ENCODE assay signal across 8 mouse cellular contexts in the genomic region with DNA sequence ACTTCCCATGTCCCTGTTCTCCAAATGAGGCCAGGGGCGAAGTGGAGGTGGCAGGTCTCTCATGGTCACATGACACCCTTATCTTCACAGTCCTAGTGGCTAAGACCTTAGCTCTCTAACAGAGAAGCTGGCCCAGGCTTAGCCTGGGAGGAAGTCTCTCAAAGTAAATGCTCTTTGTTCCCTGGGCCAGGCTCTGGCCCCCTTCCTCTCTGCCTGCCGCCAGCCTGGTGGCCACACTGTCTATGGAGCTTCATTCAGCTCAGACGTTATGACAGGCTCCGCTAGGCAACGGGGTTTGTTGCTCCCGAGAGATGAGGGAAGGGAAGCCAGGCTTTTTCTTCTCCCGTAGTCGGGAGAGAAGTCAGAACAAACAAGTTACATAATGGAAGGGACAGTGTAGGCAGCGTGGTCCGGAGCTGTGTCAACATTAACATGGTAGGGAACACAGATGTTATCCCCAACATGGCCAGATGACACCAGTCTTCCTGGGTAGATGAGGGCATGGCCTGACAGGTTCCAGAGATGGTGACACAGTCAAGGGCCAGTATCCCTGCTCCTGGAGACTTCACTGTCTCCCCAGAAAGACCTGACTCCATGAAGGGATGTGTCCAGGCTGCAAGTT. TPM values are rescaled to one million over a fixed set of nuclear protein-coding genes. Genes with fewer than 3 reads are reported as not detected.
A peak's percentile ranks its signal among the peaks of the same experiment; 100 is the strongest.
DNase-seq lines count a peak whose midpoint lies in the region; ATAC-seq and TF ChIP-seq lines count a peak whose summit lies in the region.

No protein-coding gene starts in this region.

- no peak overlapping the region for H3K4me2 ChIP-seq in hindbrain, embryonic 13.5 days
- no peak overlapping the region for H3K4me2 ChIP-seq in midbrain, embryonic 13.5 days (replicated peaks)
- no peak overlapping the region for H3K4me2 ChIP-seq in kidney, embryonic 14.5 days (replicated peaks; ENCODE audit: low read depth, low read length)

- peak; percentile 1; the same call in 1 of the 2 replicates for TF ChIP-seq CTCF in layer of hippocampus, adult 2 months (conservative IDR thresholded peaks at IDR 0.05)

- peaks cover 12% of the 10 kb centered on the region for H3K36me3 ChIP-seq in hindbrain, embryonic 13.5 days
- H3K36me3 ChIP-seq in midbrain, embryonic 13.5 days = peaks cover 4% of the 10 kb centered on the region; the same call in 1 of the 2 replicates
- H3K36me3 ChIP-seq in kidney, embryonic 14.5 days (ENCODE audit: control insufficient read depth, insufficient read depth, low read length) = no peaks in the 10 kb centered on the region

- H3K4me3 ChIP-seq in layer of hippocampus, adult 2 months = peak overlapping the region; percentile 8
- H3K4me3 ChIP-seq in hindbrain, embryonic 13.5 days = no peak overlapping the region
- no peak overlapping the region for H3K4me3 ChIP-seq in midbrain, embryonic 13.5 days (replicated peaks)
- H3K4me3 ChIP-seq in kidney, embryonic 14.5 days (ENCODE audit: low read length) = no peak overlapping the region

- no peaks in the 10 kb centered on the region for H3K27me3 ChIP-seq in hindbrain, embryonic 13.5 days
- no peaks in the 10 kb centered on the region for H3K27me3 ChIP-seq in midbrain, embryonic 13.5 days
- no peaks in the 10 kb centered on the region for H3K27me3 ChIP-seq in kidney, embryonic 14.5 days (ENCODE audit: control insufficient read depth, insufficient read depth, low read length)

- peaks cover 34% of the 10 kb centered on the region for H3K4me1 ChIP-seq in hindbrain, embryonic 13.5 days (replicated peaks)
- H3K4me1 ChIP-seq in midbrain, embryonic 13.5 days (replicated peaks) = peaks cover 14% of the 10 kb centered on the region
- H3K4me1 ChIP-seq in kidney, embryonic 14.5 days (ENCODE audit: control insufficient read depth, insufficient read depth, low read length) = peaks cover 13% of the 10 kb centered on the region

- no peaks in the 10 kb centered on the region for H3K9me3 ChIP-seq in hindbrain, embryonic 13.5 days
- H3K9me3 ChIP-seq in midbrain, embryonic 13.5 days = no peaks in the 10 kb centered on the region
- no peaks in the 10 kb centered on the region for H3K9me3 ChIP-seq in kidney, embryonic 14.5 days (ENCODE audit: control insufficient read depth, low read length)

- ATAC-seq in common myeloid progenitor, adult 5-6 weeks (replicated peaks; ENCODE audit: low read depth, poor library complexity, severe bottlenecking) = peak; percentile 15; the same call in 1 of the 2 replicates
- ATAC-seq in hindbrain, embryonic 13.5 days (ENCODE audit: low FRiP score) = peak; percentile 44; the same call in 1 of the 2 replicates
- ATAC-seq in midbrain, embryonic 13.5 days = peak; percentile 54; the same call in 1 of the 2 replicates
- ATAC-seq in kidney, embryonic 14.5 days (ENCODE audit: low FRiP score, low TSS enrichment) = no peak

- peak overlapping the region; percentile 88 for H3K27ac ChIP-seq in layer of hippocampus, adult 2 months
- peak overlapping the region; percentile 20 for H3K27ac ChIP-seq in hindbrain, embryonic 13.5 days
- H3K27ac ChIP-seq in midbrain, embryonic 13.5 days = no peak overlapping the region
- H3K27ac ChIP-seq in kidney, embryonic 14.5 days (ENCODE audit: low read depth, low read length) = no peak overlapping the region

- H3K9ac ChIP-seq in hindbrain, embryonic 13.5 days = peak overlapping the region; percentile 13; the same call in 1 of the 2 replicates
- H3K9ac ChIP-seq in midbrain, embryonic 13.5 days (replicated peaks) = no peak overlapping the region
- H3K9ac ChIP-seq in kidney, embryonic 14.5 days (ENCODE audit: low read depth, low read length) = no peak overlapping the region

- DNase-seq in layer of hippocampus, adult 2 months (ENCODE audit: low spot score in 2 of 2) = no peak
- no peak for DNase-seq in layer of hippocampus, postnatal 10 days (ENCODE audit: low spot score in 2 of 2)
- no peak for DNase-seq in kidney, adult 8-10 months
- DNase-seq in spleen, postnatal 36 days (ENCODE audit: low spot score in 2 of 2) = no peak

- WGBS in hindbrain, embryonic 13.5 days = 53% methylated on average over 10 of the region's 10 CpGs
- WGBS in midbrain, embryonic 13.5 days = 61% methylated on average over 10 of the region's 10 CpGs
- 52% methylated on average over 10 of the region's 10 CpGs for WGBS in kidney, embryonic 14.5 days

RNA-seq across cellular contexts. Expression of a gene that starts 7.4 kb away (rescaled TPM):
- 10 to 100 TPM; 56.8 to 60.2 TPM for total RNA-seq in layer of hippocampus, adult 2 months (2021)
- total RNA-seq in layer of hippocampus, postnatal 10 days (2021) = 10 to 100 TPM; 35.6 to 38.4 TPM
- total RNA-seq in common myeloid progenitor, adult 5-6 weeks (2017) = 5.9 and 10.6 TPM in 2 replicates
- 24.3 and 25.8 TPM in 2 replicates for polyA plus RNA-seq in hindbrain, embryonic 13.5 days (2015; fragmentation: Nextera tagmentation; extraction: Ambion mirVana)
- 19.3 and 22.2 TPM in 2 replicates for polyA plus RNA-seq in midbrain, embryonic 13.5 days (2015; fragmentation: Nextera tagmentation; extraction: Ambion mirVana)
- polyA plus RNA-seq in kidney, embryonic 14.5 days (2014; fragmentation: Nextera tagmentation; extraction: Ambion mirVana) = 14.4 and 19.2 TPM in 2 replicates

RNA-seq across cellular contexts. Expression of a gene that starts 17.8 kb away (rescaled TPM):
- 100 to 1,000 TPM; 321 to 339 TPM for total RNA-seq in layer of hippocampus, adult 2 months (2021)
- 100 to 1,000 TPM; 174 to 175 TPM for total RNA-seq in layer of hippocampus, postnatal 10 days (2021)
- total RNA-seq in common myeloid progenitor, adult 5-6 weeks (2017) = not detected in 2 replicates
- polyA plus RNA-seq in hindbrain, embryonic 13.5 days (2015; fragmentation: Nextera tagmentation; extraction: Ambion mirVana) = 78.5 and 78.8 TPM in 2 replicates
- 60.6 and 61.5 TPM in 2 replicates for polyA plus RNA-seq in midbrain, embryonic 13.5 days (2015; fragmentation: Nextera tagmentation; extraction: Ambion mirVana)
- 8.5 and 12.4 TPM in 2 replicates for polyA plus RNA-seq in kidney, embryonic 14.5 days (2014; fragmentation: Nextera tagmentation; extraction: Ambion mirVana)

RNA-seq across cellular contexts. Expression of a gene that starts 23.6 kb away (rescaled TPM):
- total RNA-seq in layer of hippocampus, adult 2 months (2021) = 10 to 100 TPM; 44.5 to 47.1 TPM
- total RNA-seq in layer of hippocampus, postnatal 10 days (2021) = 10 to 100 TPM; 21.3 to 22.0 TPM
- total RNA-seq in common myeloid progenitor, adult 5-6 weeks (2017) = not detected in 2 replicates
- polyA plus RNA-seq in hindbrain, embryonic 13.5 days (2015; fragmentation: Nextera tagmentation; extraction: Ambion mirVana) = 2.2 and 2.9 TPM in 2 replicates
- 0.97 and 1.1 TPM in 2 replicates for polyA plus RNA-seq in midbrain, embryonic 13.5 days (2015; fragmentation: Nextera tagmentation; extraction: Ambion mirVana)
- polyA plus RNA-seq in kidney, embryonic 14.5 days (2014; fragmentation: Nextera tagmentation; extraction: Ambion mirVana) = 26.7 and 34.8 TPM in 2 replicates

RNA-seq across cellular contexts. Expression of a gene that starts 30.0 kb away (rescaled TPM):
- total RNA-seq in layer of hippocampus, adult 2 months (2021) = 100 to 1,000 TPM; 191 to 208 TPM
- total RNA-seq in layer of hippocampus, postnatal 10 days (2021) = 100 to 1,000 TPM; 103 to 114 TPM
- total RNA-seq in common myeloid progenitor, adult 5-6 weeks (2017) = 1.1 and 8.9 TPM in 2 replicates
- 35.6 and 37.6 TPM in 2 replicates for polyA plus RNA-seq in hindbrain, embryonic 13.5 days (2015; fragmentation: Nextera tagmentation; extraction: Ambion mirVana)
- polyA plus RNA-seq in midbrain, embryonic 13.5 days (2015; fragmentation: Nextera tagmentation; extraction: Ambion mirVana) = 33.9 and 36.1 TPM in 2 replicates
- 15.5 and 21.2 TPM in 2 replicates for polyA plus RNA-seq in kidney, embryonic 14.5 days (2014; fragmentation: Nextera tagmentation; extraction: Ambion mirVana)

RNA-seq across cellular contexts. Expression of a gene that starts 37.1 kb away (rescaled TPM):
- 10 to 100 TPM; 93.9 to 98.1 TPM for total RNA-seq in layer of hippocampus, adult 2 months (2021)
- total RNA-seq in layer of hippocampus, postnatal 10 days (2021) = 100 to 1,000 TPM in 1 of 2 experiments, 10 to 100 TPM in 1; 97.8 to 106 TPM
- total RNA-seq in common myeloid progenitor, adult 5-6 weeks (2017) = 50.1 and 56.4 TPM in 2 replicates
- 147 and 148 TPM in 2 replicates for polyA plus RNA-seq in hindbrain, embryonic 13.5 days (2015; fragmentation: Nextera tagmentation; extraction: Ambion mirVana)
- polyA plus RNA-seq in midbrain, embryonic 13.5 days (2015; fragmentation: Nextera tagmentation; extraction: Ambion mirVana) = 152 and 155 TPM in 2 replicates
- 129 and 151 TPM in 2 replicates for polyA plus RNA-seq in kidney, embryonic 14.5 days (2014; fragmentation: Nextera tagmentation; extraction: Ambion mirVana)

Comparison
In these comparisons a context has a peak if more than half of its experiments do, and no peak if none do; other contexts are left out.
1. H3K27ac ChIP-seq: peak in layer of hippocampus, adult 2 months (single experiment) and hindbrain, embryonic 13.5 days (single experiment); none in midbrain, embryonic 13.5 days (single experiment) and kidney, embryonic 14.5 days (single experiment).
2. RNA of a gene that starts 17.8 kb away (total RNA-seq): 321 to 339 TPM in layer of hippocampus, adult 2 months and 174 to 175 TPM in layer of hippocampus, postnatal 10 days; not detected in common myeloid progenitor, adult 5-6 weeks; every median in the first group is over 100 times any median in the second.
3. RNA of a gene that starts 23.6 kb away (total RNA-seq): 44.5 to 47.1 TPM in layer of hippocampus, adult 2 months and 21.3 to 22.0 TPM in layer of hippocampus, postnatal 10 days; not detected in common myeloid progenitor, adult 5-6 weeks; every median in the first group is over 10 times any median in the second.